Mouse (Mus musculus) right cerebral cortex, postnatal 36 days (tissue): Measurements from ENCODE around the gene Etnk1.
"Not testable (repeated sequence)": the region's sequence is repeated elsewhere in the genome, so short reads cannot be mapped to it uniquely, and the experiment has no call there.

ENCODE experiments used
- DNase-seq, 2 experiments: peaks; one replicate each; pipeline ENCODE4 v3.0.0; 2022; ENCODE audit warnings: low spot score in 2 of 2, mixed read lengths in 1 of 2

The Etnk1 gene

GRCm38 (mm10) chr6:143166452-143167357, at the start of gene Etnk1:
Gene Etnk1, plus strand, starts transcription at chr6:143167221.
- peak; percentile 97 for DNase-seq

GRCm38 (mm10) chr6:143119325-143119724, 47.7 kb upstream of the Etnk1 start:
- no peak for DNase-seq

- no peak for DNase-seq
Measured at GRCm38 (mm10) chr6:143125721-143126120, 41.3 kb upstream of the Etnk1 start.

GRCm38 (mm10) chr6:143129466-143129865, 37.6 kb upstream of the Etnk1 start:
- DNase-seq, result no peak

GRCm38 (mm10) chr6:143129952-143130351, 37.1 kb upstream of the Etnk1 start:
- no peak for DNase-seq

- DNase-seq, result no peak
Measured at GRCm38 (mm10) chr6:143130411-143130810, 36.6 kb upstream of the Etnk1 start.

- no peak for DNase-seq
Measured at GRCm38 (mm10) chr6:143131895-143132652, 34.9 kb upstream of the Etnk1 start.

GRCm38 (mm10) chr6:143133150-143133549, 33.9 kb upstream of the Etnk1 start:
- no peak for DNase-seq

GRCm38 (mm10) chr6:143135097-143135496, 31.9 kb upstream of the Etnk1 start:
- no peak for DNase-seq

- DNase-seq, result no peak
Measured at GRCm38 (mm10) chr6:143136688-143137087, 30.3 kb upstream of the Etnk1 start.

- no peak for DNase-seq
Measured at GRCm38 (mm10) chr6:143137341-143137740, 29.7 kb upstream of the Etnk1 start.

- DNase-seq, result no peak
Measured at GRCm38 (mm10) chr6:143139417-143139816, 27.6 kb upstream of the Etnk1 start.

- no peak for DNase-seq
Measured at GRCm38 (mm10) chr6:143140884-143141283, 26.1 kb upstream of the Etnk1 start.

GRCm38 (mm10) chr6:143141624-143142592, 25.1 kb upstream of the Etnk1 start:
- DNase-seq, result not testable (repeated sequence)

- DNase-seq, result no peak
Measured at GRCm38 (mm10) chr6:143142861-143143260, 24.2 kb upstream of the Etnk1 start.

- no peak for DNase-seq
Measured at GRCm38 (mm10) chr6:143143321-143143720, 23.7 kb upstream of the Etnk1 start.

- DNase-seq, result no peak
Measured at GRCm38 (mm10) chr6:143143775-143144273, 23.2 kb upstream of the Etnk1 start.

- DNase-seq, result no peak
Measured at GRCm38 (mm10) chr6:143144556-143144955, 22.5 kb upstream of the Etnk1 start.

- DNase-seq, result no peak
Measured at GRCm38 (mm10) chr6:143145051-143145450, 22.0 kb upstream of the Etnk1 start.

- DNase-seq, result no peak
Measured at GRCm38 (mm10) chr6:143146756-143147155, 20.3 kb upstream of the Etnk1 start.

GRCm38 (mm10) chr6:143148868-143149267, 18.2 kb upstream of the Etnk1 start:
- no peak for DNase-seq
